Comparison of ENCODE assay signal across 26 mouse cellular contexts in the genomic region with DNA sequence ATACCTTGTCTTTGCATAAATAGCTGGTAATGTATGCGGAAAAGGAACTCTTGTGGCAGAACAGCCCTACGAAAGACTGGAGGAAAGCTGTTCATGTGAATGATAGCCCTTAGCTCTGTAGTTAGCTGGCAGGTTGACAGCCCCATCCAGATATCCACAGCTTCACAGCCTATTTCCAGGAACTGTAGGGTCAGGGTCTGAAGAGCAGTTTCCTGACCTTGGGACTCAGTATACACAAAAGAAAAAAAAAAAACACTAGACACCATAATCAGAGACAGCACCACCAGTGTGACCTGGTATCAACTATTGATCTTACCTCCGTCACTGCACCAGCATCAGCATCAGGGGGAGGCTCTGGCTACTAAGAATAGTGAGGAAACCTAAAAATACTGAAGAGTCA. TPM values are rescaled to one million over a fixed set of nuclear protein-coding genes. Genes with fewer than 3 reads are reported as not detected.
"Had no signal": no experiment of that assay in that cellular context is flagged by ENCODE, and none has a peak within 500 bp of the region (broad histone marks: within the 10 kb centered on the region; RNA-seq: fewer than 3 reads in every experiment).

No protein-coding gene starts in this region.

- H3K4me3 ChIP-seq: layer of hippocampus, adult 2 months; left cerebral cortex, adult 2 months; liver, embryonic 15.5 days; midbrain, embryonic 12.5 days; midbrain, embryonic 15.5 days; neural tube, embryonic 12.5 days; neural tube, embryonic 15.5 days had no signal

- H3K4me2 ChIP-seq: liver, embryonic 15.5 days; lung, embryonic 14.5 days; midbrain, embryonic 12.5 days; midbrain, embryonic 15.5 days; neural tube, embryonic 12.5 days; neural tube, embryonic 15.5 days had no signal

- H3K4me1 ChIP-seq: liver, embryonic 15.5 days; midbrain, embryonic 12.5 days; midbrain, embryonic 15.5 days; neural tube, embryonic 12.5 days; neural tube, embryonic 15.5 days had no signal

- ATAC-seq: inflammation-experienced regulatory T-cells, adult 6 months; lung, postnatal 0 days; midbrain, embryonic 15.5 days had no signal

- H3K27ac ChIP-seq: kidney, postnatal 0 days; layer of hippocampus, adult 2 months; left cerebral cortex, adult 2 months; liver, embryonic 15.5 days; macrophage; midbrain, embryonic 12.5 days; midbrain, embryonic 15.5 days; neural tube, embryonic 12.5 days; neural tube, embryonic 15.5 days; stomach, postnatal 0 days had no signal

- DNase-seq: kidney, adult 11 months; kidney, postnatal 25 days; layer of hippocampus, adult 9-11 months; layer of hippocampus, postnatal 36 days; lung, embryonic 14.5 days; right cerebral cortex, adult 18-20 months; right cerebral cortex, postnatal 14 days; right cerebral cortex, postnatal 4 days; thymus, adult 18-20 months; thymus, postnatal 36 days had no signal

- H3K36me3 ChIP-seq: liver, embryonic 15.5 days; midbrain, embryonic 12.5 days; midbrain, embryonic 15.5 days; neural tube, embryonic 12.5 days; neural tube, embryonic 15.5 days had no signal

- H3K9ac ChIP-seq: liver, embryonic 15.5 days; lung, embryonic 14.5 days; midbrain, embryonic 12.5 days; midbrain, embryonic 15.5 days; neural tube, embryonic 12.5 days; neural tube, embryonic 15.5 days had no signal

- H3K27me3 ChIP-seq: liver, embryonic 15.5 days; midbrain, embryonic 12.5 days; midbrain, embryonic 15.5 days; neural tube, embryonic 12.5 days; neural tube, embryonic 15.5 days had no signal

- H3K9me3 ChIP-seq: liver, embryonic 15.5 days; midbrain, embryonic 12.5 days; midbrain, embryonic 15.5 days; neural tube, embryonic 12.5 days; neural tube, embryonic 15.5 days had no signal

RNA-seq across cellular contexts. Expression of a gene that starts 3.3 kb away (rescaled TPM):
- polyA plus RNA-seq: inflammation-experienced regulatory T-cells, adult 6 months; kidney, embryonic 14.5 days; kidney, postnatal 0 days; limb, embryonic 11.5 days; limb, embryonic 14.5 days; lung, embryonic 14.5 days; lung, postnatal 0 days; macrophage; midbrain, embryonic 12.5 days; midbrain, embryonic 15.5 days; neural tube, embryonic 12.5 days; neural tube, embryonic 15.5 days; stomach, embryonic 14.5 days had no signal
